Mouse (Mus musculus): ENCODE measurements around the gene Reg3g. TPM values are rescaled to one million over a fixed set of nuclear protein-coding genes. Genes with fewer than 3 reads are reported as not detected.

The Reg3g gene
- polyA plus RNA-seq (2017; shearing (Covaris generic)) = not detected

DNA sequence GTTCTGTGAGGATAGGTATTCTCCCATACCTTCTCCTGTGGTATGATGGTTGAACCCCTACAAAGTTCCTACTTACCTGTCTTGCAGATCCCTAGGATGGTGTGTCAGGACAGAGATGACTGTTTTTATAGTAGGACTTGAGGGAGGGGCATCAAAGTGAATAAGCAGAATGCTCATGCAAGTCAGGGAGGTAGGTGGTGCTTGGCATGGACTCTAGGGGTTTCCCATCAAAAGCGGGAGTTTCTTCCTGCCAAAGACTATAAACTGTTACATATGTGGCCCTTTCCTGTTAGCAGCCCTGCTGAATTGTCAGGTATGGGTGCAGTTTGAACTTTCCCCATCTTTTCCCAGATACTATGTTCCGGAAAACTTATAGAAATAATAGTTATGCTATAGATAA lies at the start of gene Reg3g:
Reg3g (minus strand) TSS at position 101 of the 400 bp plus-strand sequence.

DNA sequence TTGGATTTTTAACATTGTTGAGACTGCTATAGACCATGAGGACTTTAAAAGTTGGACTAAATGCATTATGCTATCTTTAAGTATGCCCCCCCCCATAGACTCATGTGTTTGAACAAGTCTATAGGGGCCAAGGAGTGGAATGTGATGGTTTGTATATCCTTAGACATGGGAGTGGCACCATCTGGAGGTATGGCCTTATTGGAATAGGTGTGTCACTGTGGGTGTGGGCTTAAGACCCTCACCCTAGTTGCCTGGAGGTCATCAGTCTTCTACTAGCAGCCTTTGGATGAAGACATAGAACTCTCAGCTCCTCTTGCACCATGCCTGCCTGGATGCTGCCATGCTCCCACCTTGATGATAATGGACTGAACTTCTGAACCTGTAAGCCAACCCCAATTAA lies 46.3 kb downstream of the Reg3g start, which contains the start of gene Reg1:
Reg1 (plus strand) TSS at position 301 of the 400 bp plus-strand sequence.

Other genes starting within 250 kb of the Reg3g start
- not detected for gene Reg3b, start 98.2 kb downstream of the Reg3g start, polyA plus RNA-seq (2017; shearing (Covaris generic))
- not detected for gene Reg3d, start 90.0 kb downstream of the Reg3g start, polyA plus RNA-seq (2017; shearing (Covaris generic))
- not detected for gene Reg3a, start 88.2 kb downstream of the Reg3g start, polyA plus RNA-seq (2017; shearing (Covaris generic))
- under 1 TPM in 1 of 2 experiments, not detected in 1; 0.55 TPM for gene Reg2, start 73.2 kb downstream of the Reg3g start, polyA plus RNA-seq (2017; shearing (Covaris generic))
- under 1 TPM in 1 of 2 experiments, not detected in 1; 0.50 TPM for gene Reg1, start 46.2 kb downstream of the Reg3g start, polyA plus RNA-seq (2017; shearing (Covaris generic))